Mouse (Mus musculus) lung, embryonic 16.5 days (tissue): ENCODE measurements at regions not wholly inside any gene's neighbourhood (a gene's known extent, or its start where the extent isn't known, plus 50 kb on each side); places are given as distances from the start of the nearest gene placed in this dataset.

Experiments used
- ATAC-seq: fragments of 200-750 bp; cut with Nextera tagmentation; 2 replicates; pipeline ENCODE4 v1.8.0; 2017; ENCODE audit warnings: low read depth, mild to moderate bottlenecking, moderate library complexity
- H3K27ac ChIP-seq: fragments of 300-500 bp; sonication (generic); 2 replicates; pipeline ENCODE4 v1.5.1; 2014; ENCODE audit warnings: mild to moderate bottlenecking, control low read depth, low read length
- H3K27me3 ChIP-seq: fragments of 300-500 bp; sonication (generic); 2 replicates; pipeline ENCODE4 v1.6.1; 2014; ENCODE audit warnings: low read depth, low read length, mixed read lengths; ENCODE audit not compliant: control insufficient read depth, insufficient read depth
- H3K36me3 ChIP-seq: fragments of 300-500 bp; sonication (generic); 2 replicates; pipeline ENCODE4 v1.6.1; 2014; ENCODE audit warnings: low read length; ENCODE audit not compliant: control insufficient read depth, insufficient read depth
- H3K4me1 ChIP-seq: fragments of 300-500 bp; sonication (generic); replicated peaks from 2 replicates; pipeline ENCODE4 v1.6.1; 2014; ENCODE audit warnings: low read length, mixed read lengths; ENCODE audit not compliant: control insufficient read depth, insufficient read depth
- H3K4me2 ChIP-seq: fragments of 300-500 bp; sonication (generic); 2 replicates; pipeline ENCODE4 v1.6.1; 2014; ENCODE audit warnings: low read depth, low read length, control low read depth
- H3K4me3 ChIP-seq: fragments of 300-500 bp; sonication (generic); 2 replicates; pipeline ENCODE4 v1.5.1; 2014; ENCODE audit warnings: mild to moderate bottlenecking, low read length, control low read depth
- H3K9ac ChIP-seq: fragments of 300-500 bp; sonication (generic); 2 replicates; pipeline ENCODE4 v1.6.1; 2014; ENCODE audit warnings: low read length, control low read depth
- H3K9me3 ChIP-seq: fragments of 300-500 bp; sonication (generic); 2 replicates; pipeline ENCODE4 v1.6.1; 2016; ENCODE audit warnings: low read length; ENCODE audit not compliant: control insufficient read depth
- WGBS: fragments of 180-500 bp; shearing (Covaris S2); extraction: QIAGEN DNeasy Blood & Tissue Kit; methylation state at CpG from one replicate; pipeline ENCODE4 v1.1.7; 2014; 5-methylcytosine and 5-hydroxymethylcytosine counted together

- no peaks in the 10 kb centered on the region for H3K9me3 ChIP-seq
- no peaks in the 10 kb centered on the region for H3K4me1 ChIP-seq
- WGBS, result 54% methylated on average over 9 of the region's 9 CpGs
- H3K36me3 ChIP-seq, result no peaks in the 10 kb centered on the region
- H3K27ac ChIP-seq, result no peak overlapping the region
- ATAC-seq, result no peak
- no peak overlapping the region for H3K9ac ChIP-seq
- H3K4me2 ChIP-seq, result no peak overlapping the region
- no peak overlapping the region for H3K4me3 ChIP-seq
- no peaks in the 10 kb centered on the region for H3K27me3 ChIP-seq
These were observed 269.8 kb downstream of the Hlx start for GRCm38 (mm10) chr1:184462481-184463124.

- no peaks in the 10 kb centered on the region for H3K9me3 ChIP-seq
- no peak for ATAC-seq
- H3K4me3 ChIP-seq, result no peak overlapping the region
- no peak overlapping the region for H3K9ac ChIP-seq
- H3K27me3 ChIP-seq, result no peaks in the 10 kb centered on the region
- H3K4me1 ChIP-seq, result no peaks in the 10 kb centered on the region
- no peaks in the 10 kb centered on the region for H3K36me3 ChIP-seq
- H3K27ac ChIP-seq, result no peak overlapping the region
- H3K4me2 ChIP-seq, result no peak overlapping the region
These were observed 271.0 kb downstream of the Hlx start for GRCm38 (mm10) chr1:184461411-184461810.

- Histone ChIP-seq H3K4me3 (no peak overlapping the region), H3K27me3 (no peaks in the 10 kb centered on the region), H3K36me3 (no peaks in the 10 kb centered on the region), H3K4me2 (no peak overlapping the region), H3K9me3 (no peaks in the 10 kb centered on the region), H3K9ac (no peak overlapping the region), H3K4me1 (peaks cover 3% of the 10 kb centered on the region; the same call in 1 of the 2 replicates), H3K27ac (no peak overlapping the region)
- WGBS, result 78% methylated on average over 8 of the region's 8 CpGs
- ATAC-seq, result no peak
These were observed 275.7 kb downstream of the Hlx start for GRCm38 (mm10) chr1:184456727-184457126.

GRCm38 (mm10) chr1:184454381-184454780 lies 278.0 kb downstream of the Hlx start:
- 84% methylated on average over 4 of the region's 4 CpGs for WGBS

GRCm38 (mm10) chr1:184453673-184454072 lies 278.7 kb downstream of the Hlx start:
- Histone ChIP-seq H3K27me3 (no peaks in the 10 kb centered on the region), H3K4me2 (no peak overlapping the region), H3K36me3 (no peaks in the 10 kb centered on the region), H3K9me3 (no peaks in the 10 kb centered on the region), H3K9ac (no peak overlapping the region), H3K4me1 (peaks cover 5% of the 10 kb centered on the region; the same call in 1 of the 2 replicates), H3K27ac (no peak overlapping the region), H3K4me3 (no peak overlapping the region)
- 53% methylated on average over 5 of the region's 5 CpGs for WGBS
- ATAC-seq, result no peak

More at GRCm38 (mm10) chr1:184454381-184454780, 278.0 kb downstream of the Hlx start:
- no peak overlapping the region for H3K9ac ChIP-seq
- H3K36me3 ChIP-seq, result no peaks in the 10 kb centered on the region
- no peaks in the 10 kb centered on the region for H3K27me3 ChIP-seq
- no peak overlapping the region for H3K27ac ChIP-seq
- ATAC-seq, result no peak
- H3K4me2 ChIP-seq, result no peak overlapping the region
- H3K4me3 ChIP-seq, result no peak overlapping the region
- H3K4me1 ChIP-seq, result peaks cover 3% of the 10 kb centered on the region; the same call in 1 of the 2 replicates
- no peaks in the 10 kb centered on the region for H3K9me3 ChIP-seq

GRCm38 (mm10) chr1:184453061-184453460 lies 279.4 kb downstream of the Hlx start:
- H3K36me3 ChIP-seq, result no peaks in the 10 kb centered on the region
- ATAC-seq, result no peak
- WGBS, result 87% methylated on average over 9 of the region's 9 CpGs
- no peak overlapping the region for H3K9ac ChIP-seq
- H3K27me3 ChIP-seq, result no peaks in the 10 kb centered on the region
- no peaks in the 10 kb centered on the region for H3K9me3 ChIP-seq
- H3K4me3 ChIP-seq, result no peak overlapping the region
- no peak overlapping the region for H3K27ac ChIP-seq
- peaks cover 9% of the 10 kb centered on the region; the same call in 1 of the 2 replicates for H3K4me1 ChIP-seq
- no peak overlapping the region for H3K4me2 ChIP-seq

- 69% methylated on average over 2 of the region's 2 CpGs for WGBS
- no peak for ATAC-seq
- no peaks in the 10 kb centered on the region for H3K36me3 ChIP-seq
These were observed 280.7 kb downstream of the Hlx start for GRCm38 (mm10) chr1:184451686-184452085.

GRCm38 (mm10) chr1:184449007-184449406 lies 283.4 kb downstream of the Hlx start:
- Histone ChIP-seq H3K4me3 (no peak overlapping the region), H3K4me1 (peaks cover 14% of the 10 kb centered on the region; the same call in 1 of the 2 replicates), H3K9me3 (no peaks in the 10 kb centered on the region), H3K36me3 (no peaks in the 10 kb centered on the region), H3K9ac (no peak overlapping the region), H3K27me3 (no peaks in the 10 kb centered on the region; the same call in 1 of the 2 replicates), H3K27ac (no peak overlapping the region), H3K4me2 (no peak overlapping the region)
- peak; percentile 63 for ATAC-seq
- WGBS, result 47% methylated on average over 9 of the region's 9 CpGs

More at GRCm38 (mm10) chr1:184451686-184452085, 280.7 kb downstream of the Hlx start:
- H3K4me1 ChIP-seq, result peaks cover 14% of the 10 kb centered on the region; the same call in 1 of the 2 replicates
- no peaks in the 10 kb centered on the region for H3K9me3 ChIP-seq
- H3K4me3 ChIP-seq, result no peak overlapping the region
- H3K27me3 ChIP-seq, result no peaks in the 10 kb centered on the region
- no peak overlapping the region for H3K4me2 ChIP-seq
- no peak overlapping the region for H3K9ac ChIP-seq
- no peak overlapping the region for H3K27ac ChIP-seq

GRCm38 (mm10) chr1:184447911-184448310 lies 284.5 kb downstream of the Hlx start:
- Histone ChIP-seq H3K27ac (peak overlapping the region; percentile 13; the same call in 1 of the 2 replicates), H3K9ac (no peak overlapping the region), H3K9me3 (no peaks in the 10 kb centered on the region), H3K27me3 (no peaks in the 10 kb centered on the region; the same call in 1 of the 2 replicates), H3K36me3 (no peaks in the 10 kb centered on the region), H3K4me3 (no peak overlapping the region), H3K4me2 (no peak overlapping the region), H3K4me1 (peaks cover 11% of the 10 kb centered on the region; the same call in 1 of the 2 replicates)
- no peak for ATAC-seq
- 45% methylated on average over 7 of the region's 7 CpGs for WGBS
